Mouse (Mus musculus) thymus, adult 2 months (tissue): Measurements from ENCODE around the gene AC131692.1.

ENCODE experiments used
- CTCF ChIP-seq: fragments of 200-500 bp; IDR thresholded peaks from 2 replicates; pipeline ENCODE4 v1.5.1; 2012; ENCODE audit warnings: mild to moderate bottlenecking, control low read depth, low read length, moderate library complexity, borderline replicate concordance; ENCODE audit not compliant: control insufficient read depth, poor library complexity, insufficient read depth; ENCODE audit errors: extremely low read depth
- POLR2A ChIP-seq: fragments of 200-500 bp; IDR thresholded peaks from 2 replicates; pipeline ENCODE4 v1.6.1; 2012; ENCODE audit warnings: mild to moderate bottlenecking, low read length, control low read depth, moderate library complexity; ENCODE audit not compliant: control insufficient read depth, poor library complexity, insufficient read depth; ENCODE audit errors: extremely low read depth

DNA sequence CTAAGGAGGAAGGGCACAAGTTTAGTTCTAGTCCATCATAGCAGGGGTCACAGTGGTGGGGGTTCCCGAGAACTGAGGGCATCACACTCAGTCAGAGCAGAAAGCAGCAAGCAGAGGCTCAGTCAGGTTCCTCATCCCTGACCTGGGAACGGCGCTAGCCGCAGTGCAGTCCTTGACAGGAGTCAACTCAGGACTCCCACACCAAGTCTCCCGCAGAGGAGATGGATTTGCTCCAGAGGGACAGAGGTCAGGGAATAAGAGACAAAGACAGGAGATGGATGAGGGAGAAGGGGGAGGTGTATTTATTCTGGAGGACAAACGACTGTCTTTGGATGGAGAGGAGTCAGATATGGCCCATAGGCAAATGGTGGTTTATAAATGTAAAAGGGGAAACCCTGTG is 18.9 kb downstream of the AC131692.1 start:
- TF ChIP-seq CTCF (no peak), POLR2A (no peak)
